Mouse (Mus musculus) liver, embryonic 14.5 days (tissue): Measurements from ENCODE around the gene Pgpep1l.

Source experiments
- CTCF ChIP-seq: IDR thresholded peaks from 2 replicates; pipeline ENCODE4 v1.5.1; 2016; ENCODE audit warnings: antibody characterized with exemption, low read depth, control low read depth
- EP300 ChIP-seq: IDR thresholded peaks from 2 replicates; pipeline ENCODE4 v1.6.1; 2016; ENCODE audit warnings: antibody characterized with exemption, low read depth

- TF ChIP-seq CTCF: no peak
- TF ChIP-seq EP300: no peak
Observed at GRCm38 (mm10) chr7:68227021-68227420, 37.0 kb downstream of the Pgpep1l start.
